Mouse (Mus musculus): ENCODE results near the gene Zbtb48.

- TF ChIP-seq USF1 (IDR thresholded peaks at IDR 0.05; ENCODE audit: low read depth) (no peak), MAX (IDR thresholded peaks at IDR 0.05) (no peak)
These were observed 38.4 kb downstream of the Zbtb48 start for GRCm38 (mm10) chr4:151989110-151989488.

Data from C2C12 (cell line).